Mouse (Mus musculus): ENCODE data around the gene Gpr55.

GRCm38 (mm10) chr1:85998012-85998411 is 37.2 kb upstream of the Gpr55 start:
- no peak for TF ChIP-seq USF1 (IDR thresholded peaks at IDR 0.05; ENCODE audit: low read depth)
- no peak for TF ChIP-seq CTCF (IDR thresholded peaks at IDR 0.05; ENCODE audit: control insufficient read depth, insufficient read depth, insufficient read length)
- TF ChIP-seq MAX (IDR thresholded peaks at IDR 0.05): no peak
- no peak for TF ChIP-seq MYOG (IDR thresholded peaks at IDR 0.05; ENCODE audit: control insufficient read depth, extremely low read depth, insufficient read length)
- TF ChIP-seq CEBPB (IDR thresholded peaks at IDR 0.05; ENCODE audit: low read depth): no peak
- TF ChIP-seq MYOD1 (IDR thresholded peaks at IDR 0.05; ENCODE audit: control insufficient read depth, insufficient read length, low read depth): no peak
- no peak for TF ChIP-seq FOSL1 (IDR thresholded peaks at IDR 0.05; ENCODE audit: insufficient read depth, low read length, poor library complexity, severe bottlenecking)

Measured in C2C12 (cell line).